Mouse (Mus musculus) lung, adult 2 months (tissue): Measurements from ENCODE around the gene Rab3a. TPM values are rescaled to one million over a fixed set of nuclear protein-coding genes. Genes with fewer than 3 reads are reported as not detected.

Source experiments
- DNase-seq: peaks from one replicate; pipeline ENCODE4 v3.0.0; 2022
- H3K4me1 ChIP-seq: fragments of 200-500 bp; 2 replicates; pipeline ENCODE4 v1.6.1; 2011; ENCODE audit warnings: low read length; ENCODE audit not compliant: control insufficient read depth, insufficient read depth
- H3K4me3 ChIP-seq: fragments of 200-500 bp; replicated peaks from 2 replicates; pipeline ENCODE3; 2011; ENCODE audit warnings: low read depth, mild to moderate bottlenecking, control low read depth, low read length; ENCODE audit errors: extremely low read depth
- CTCF ChIP-seq: fragments of 200-500 bp; IDR thresholded peaks from 2 replicates; pipeline ENCODE4 v1.5.1; 2011; ENCODE audit warnings: mild to moderate bottlenecking, low read length, control low read depth; ENCODE audit not compliant: insufficient read depth
- POLR2A ChIP-seq: fragments of 200-500 bp; IDR thresholded peaks from 2 replicates; pipeline ENCODE4 v1.6.1; 2011; ENCODE audit warnings: low read depth, mild to moderate bottlenecking, control low read depth, low read length, borderline replicate concordance; ENCODE audit errors: extremely low read depth
- WGBS: fragments of 180-500 bp; shearing (Covaris S2); methylation state at CpG from one replicate; pipeline ENCODE4 v1.1.7; 2018; 5-methylcytosine and 5-hydroxymethylcytosine counted together
- polyA plus RNA-seq: library from polyadenylated mRNA; depleted of rRNA; stranded (reverse); fragments of >200 nt; gene quantifications from 2 replicates; pipeline ENCODE4 v1.2.3, GENCODE M21; 2012; rRNA removed

The Rab3a gene
- polyA plus RNA-seq = 46.4 and 53.4 TPM in 2 replicates

- H3K4me1 ChIP-seq = peaks cover 13% of the 10 kb centered on the region
- TF ChIP-seq POLR2A = peak; percentile 39; the same call in 1 of the 2 replicates
- TF ChIP-seq CTCF = no peak
- H3K4me3 ChIP-seq = peak within 1 kb of the TSS; percentile 83
- 6% methylated on average over 37 of the region's 37 CpGs for WGBS
- DNase-seq = peak; percentile 93
Measured at GRCm38 (mm10) chr8:70754043-70754870, at the start of gene Rab3a. TSS of gene Rab3a (plus strand) at chr8:70754679.

- no peak overlapping the region for H3K4me3 ChIP-seq
- no peak for DNase-seq
- no peak for TF ChIP-seq CTCF
- TF ChIP-seq POLR2A = no peak
- WGBS = 83% methylated on average over 14 of the region's 14 CpGs
- H3K4me1 ChIP-seq = no peaks in the 10 kb centered on the region
Measured at GRCm38 (mm10) chr8:70708281-70708680, 46.2 kb upstream of the Rab3a start.

GRCm38 (mm10) chr8:70709794-70710193 is 44.7 kb upstream of the Rab3a start:
- 92% methylated on average over 9 of the region's 9 CpGs for WGBS
- TF ChIP-seq CTCF = no peak
- no peak for TF ChIP-seq POLR2A
- DNase-seq = no peak
- no peak overlapping the region for H3K4me3 ChIP-seq
- H3K4me1 ChIP-seq = no peaks in the 10 kb centered on the region

- H3K4me3 ChIP-seq = no peak overlapping the region
- no peak for DNase-seq
- no peaks in the 10 kb centered on the region for H3K4me1 ChIP-seq
- no peak for TF ChIP-seq POLR2A
- no peak for TF ChIP-seq CTCF
- WGBS = 72% methylated on average over 1 of the region's 1 CpGs
Measured at GRCm38 (mm10) chr8:70710296-70710695, 44.2 kb upstream of the Rab3a start.

GRCm38 (mm10) chr8:70711041-70711440 is 43.4 kb upstream of the Rab3a start:
- TF ChIP-seq POLR2A = no peak
- TF ChIP-seq CTCF = no peak
- Histone ChIP-seq H3K4me3 (no peak overlapping the region), H3K4me1 (no peaks in the 10 kb centered on the region)
- no peak for DNase-seq
- 86% methylated on average over 11 of the region's 11 CpGs for WGBS

- 82% methylated on average over 7 of the region's 7 CpGs for WGBS
Measured at GRCm38 (mm10) chr8:70713991-70714390, 40.5 kb upstream of the Rab3a start.

GRCm38 (mm10) chr8:70715086-70715485 is 39.4 kb upstream of the Rab3a start:
- no peak overlapping the region for H3K4me3 ChIP-seq
- H3K4me1 ChIP-seq = no peaks in the 10 kb centered on the region
- 65% methylated on average over 2 of the region's 2 CpGs for WGBS
- TF ChIP-seq CTCF = no peak
- TF ChIP-seq POLR2A = no peak
- no peak for DNase-seq

More at GRCm38 (mm10) chr8:70713991-70714390, 40.5 kb upstream of the Rab3a start:
- Histone ChIP-seq H3K4me1 (no peaks in the 10 kb centered on the region), H3K4me3 (no peak overlapping the region)
- no peak for TF ChIP-seq POLR2A
- TF ChIP-seq CTCF = no peak
- DNase-seq = no peak

- no peaks in the 10 kb centered on the region for H3K4me1 ChIP-seq
- DNase-seq = no peak
- TF ChIP-seq CTCF (no peak), POLR2A (no peak)
- H3K4me3 ChIP-seq = no peak overlapping the region
- WGBS = 83% methylated on average over 40 of the region's 40 CpGs
Measured at GRCm38 (mm10) chr8:70716521-70717400, 37.7 kb upstream of the Rab3a start.

GRCm38 (mm10) chr8:70718297-70718696 is 36.2 kb upstream of the Rab3a start, which contains the start of gene Gm3336:
TSS of gene Gm3336 (plus strand) at chr8:70718543.
- DNase-seq = peak; percentile 74
- H3K4me3 ChIP-seq = no peak within 1 kb of the TSS
- H3K4me1 ChIP-seq = no peaks in the 10 kb centered on the region
- peak; percentile 68 for TF ChIP-seq CTCF
- no peak for TF ChIP-seq POLR2A
- WGBS = 3% methylated on average over 19 of the region's 19 CpGs
